Mouse (Mus musculus) spleen, adult 2 months (tissue): ENCODE measurements around the gene Saysd1.

Experiments used
- CTCF ChIP-seq: fragments of 200-500 bp; IDR thresholded peaks from 2 replicates; pipeline ENCODE4 v1.5.1; 2011; ENCODE audit warnings: mild to moderate bottlenecking, inconsistent platforms; ENCODE audit not compliant: insufficient read depth, insufficient read length, insufficient replicate concordance; ENCODE audit errors: extremely low read depth
- POLR2A ChIP-seq: fragments of 200-500 bp; IDR thresholded peaks from 2 replicates; pipeline ENCODE4 v1.6.1; 2011; ENCODE audit warnings: low read depth, low read length, inconsistent platforms

DNA sequence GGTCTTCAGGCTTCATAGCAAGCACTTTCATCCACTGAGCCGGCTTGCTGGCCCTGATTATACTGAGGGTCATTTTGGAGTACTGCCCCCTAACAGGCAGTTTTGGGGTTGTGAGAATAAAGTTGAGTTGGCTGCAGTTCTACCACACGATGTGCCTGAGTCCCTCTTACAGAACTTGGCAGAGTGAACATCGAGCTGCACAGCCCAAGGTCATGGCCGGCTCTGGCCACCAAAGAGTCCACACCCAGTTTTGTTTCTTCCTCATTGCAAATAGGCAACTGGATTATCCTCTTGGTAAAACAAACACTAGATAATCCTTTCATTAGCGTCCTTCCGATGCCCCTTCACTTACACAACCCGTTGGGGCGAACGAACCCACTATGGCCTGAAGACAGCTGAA is 47.1 kb upstream of the Saysd1 start:
- TF ChIP-seq CTCF, result no peak
- no peak for TF ChIP-seq POLR2A
